Mouse (Mus musculus) testis, adult 2 months (tissue): ENCODE measurements around the gene Spata25. TPM values are rescaled to one million over a fixed set of nuclear protein-coding genes. Genes with fewer than 3 reads are reported as not detected.

Experiments
- H3K27ac ChIP-seq: fragments of 200-500 bp; 2 replicates; pipeline ENCODE4 v1.5.1; 2012; ENCODE audit warnings: low read depth, low read length; ENCODE audit not compliant: control insufficient read depth, insufficient read depth
- H3K27me3 ChIP-seq: fragments of 200-500 bp; 2 replicates; pipeline ENCODE4 v1.6.1; 2012; ENCODE audit warnings: mild to moderate bottlenecking, low read length, moderate library complexity; ENCODE audit not compliant: control insufficient read depth, insufficient read depth
- H3K36me3 ChIP-seq: fragments of 200-500 bp; 2 replicates; pipeline ENCODE4 v1.6.1; 2012; ENCODE audit warnings: mild to moderate bottlenecking, low read length; ENCODE audit not compliant: control insufficient read depth, insufficient read depth
- H3K4me1 ChIP-seq: fragments of 200-500 bp; 2 replicates; pipeline ENCODE4 v1.6.1; 2012; ENCODE audit warnings: low read length; ENCODE audit not compliant: control insufficient read depth, insufficient read depth
- H3K4me3 ChIP-seq: fragments of 200-500 bp; 2 replicates; pipeline ENCODE4 v1.5.1; 2012; ENCODE audit warnings: low read depth, mild to moderate bottlenecking, low read length, moderate library complexity, mixed read lengths; ENCODE audit not compliant: control insufficient read depth
- CTCF ChIP-seq: fragments of 200-500 bp; IDR thresholded peaks from 2 replicates; pipeline ENCODE4 v1.5.1; 2012; ENCODE audit warnings: low read depth, mild to moderate bottlenecking, inconsistent platforms, low read length, moderate library complexity; ENCODE audit not compliant: control insufficient read depth, insufficient read depth, insufficient replicate concordance
- POLR2A ChIP-seq: fragments of 200-500 bp; IDR thresholded peaks from 2 replicates; pipeline ENCODE4 v1.6.1; 2012; ENCODE audit warnings: low read depth, mild to moderate bottlenecking, inconsistent platforms, low read length, moderate library complexity; ENCODE audit not compliant: control insufficient read depth
- polyA plus RNA-seq: library from polyadenylated mRNA; depleted of rRNA; stranded (reverse); fragments of >200 nt; gene quantifications from 2 replicates; pipeline ENCODE4 v1.2.3, GENCODE M21; 2012; rRNA removed

Gene Spata25
- polyA plus RNA-seq, 1 experiment: 154 TPM

DNA sequence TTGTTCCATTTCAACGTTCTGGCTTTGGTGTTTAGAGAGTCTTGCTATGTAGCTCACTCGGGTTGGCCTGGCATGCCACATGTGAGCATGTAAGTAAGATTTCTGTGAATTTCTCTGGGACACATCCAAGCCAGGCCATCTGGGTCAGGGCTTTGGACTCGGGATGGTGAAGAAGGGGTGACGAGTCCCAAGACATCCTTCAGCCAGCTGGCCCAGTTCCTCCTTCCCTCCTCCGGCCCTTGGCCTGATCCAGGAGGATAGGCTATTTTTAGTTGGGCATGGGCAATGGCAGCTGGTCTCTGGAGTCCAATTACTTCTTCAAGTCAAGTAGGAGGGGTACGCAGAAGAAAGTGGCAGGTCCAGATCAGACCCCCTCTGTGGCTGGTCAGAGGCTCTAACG is 49.5 kb downstream of the Spata25 start:
- Histone ChIP-seq H3K27me3 (no peaks in the 10 kb centered on the region), H3K4me1 (peaks cover 5% of the 10 kb centered on the region), H3K27ac (no peak overlapping the region), H3K4me3 (no peak overlapping the region), H3K36me3 (no peaks in the 10 kb centered on the region)
- TF ChIP-seq POLR2A: no peak
- TF ChIP-seq CTCF: no peak

DNA sequence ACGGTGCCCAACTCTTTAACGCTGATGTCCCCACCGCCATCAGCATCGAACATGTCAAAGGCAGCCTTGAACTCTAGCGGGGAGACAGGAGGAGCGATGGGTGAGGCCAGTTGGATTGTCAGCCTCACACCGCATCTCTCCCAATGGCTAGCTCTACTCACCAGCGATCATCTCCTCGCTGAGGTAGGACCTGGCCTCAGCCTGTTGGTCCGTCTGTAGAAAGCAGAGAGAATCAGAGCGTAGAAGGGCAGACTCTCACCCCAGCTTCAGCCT is 50.4 kb downstream of the Spata25 start:
- TF ChIP-seq POLR2A (no peak), CTCF (no peak)
- Histone ChIP-seq H3K4me3 (no peak overlapping the region), H3K36me3 (no peaks in the 10 kb centered on the region), H3K4me1 (peaks cover 5% of the 10 kb centered on the region), H3K27me3 (no peaks in the 10 kb centered on the region), H3K27ac (no peak overlapping the region)

DNA sequence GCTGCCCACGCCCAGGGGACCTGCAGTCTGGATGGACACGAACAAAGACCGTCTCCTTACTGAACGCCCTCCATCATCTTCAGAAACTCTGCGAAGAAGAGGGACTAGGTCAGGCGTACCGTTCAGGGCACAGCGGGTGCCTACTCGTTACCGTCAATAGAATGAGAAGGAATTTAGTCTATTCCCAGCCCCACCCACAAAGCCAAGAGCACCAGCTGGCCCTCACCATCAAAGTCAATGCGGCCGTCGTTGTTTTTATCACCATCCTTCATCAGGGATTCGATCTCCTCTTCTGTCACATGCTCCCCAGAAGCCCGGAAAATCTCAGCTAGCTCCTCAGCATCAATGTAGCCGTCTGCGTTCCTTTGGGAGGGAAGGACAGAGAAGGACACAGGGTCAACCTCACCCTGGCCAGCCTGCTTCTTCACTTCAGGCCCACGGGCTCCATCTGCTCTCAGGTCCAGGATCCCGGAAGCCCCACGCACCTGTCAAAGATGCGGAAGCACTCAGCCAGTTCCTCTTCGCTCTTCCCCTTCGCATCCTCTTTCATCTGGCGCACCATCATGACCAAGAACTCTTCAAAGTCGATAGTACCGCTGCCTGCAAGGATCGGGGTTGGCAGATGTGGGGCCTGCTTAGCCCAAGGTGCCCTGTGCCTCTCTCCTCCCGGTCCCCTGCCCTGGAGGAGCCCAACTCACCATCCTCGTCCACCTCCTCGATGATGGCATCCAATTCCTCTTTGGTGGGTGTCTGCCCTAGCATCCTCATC is 50.9 kb downstream of the Spata25 start:
- H3K27ac ChIP-seq: no peak overlapping the region
- H3K4me3 ChIP-seq: no peak overlapping the region
- TF ChIP-seq CTCF (no peak), POLR2A (no peak)
- no peaks in the 10 kb centered on the region for H3K36me3 ChIP-seq
- H3K4me1 ChIP-seq: peaks cover 5% of the 10 kb centered on the region
- no peaks in the 10 kb centered on the region for H3K27me3 ChIP-seq

DNA sequence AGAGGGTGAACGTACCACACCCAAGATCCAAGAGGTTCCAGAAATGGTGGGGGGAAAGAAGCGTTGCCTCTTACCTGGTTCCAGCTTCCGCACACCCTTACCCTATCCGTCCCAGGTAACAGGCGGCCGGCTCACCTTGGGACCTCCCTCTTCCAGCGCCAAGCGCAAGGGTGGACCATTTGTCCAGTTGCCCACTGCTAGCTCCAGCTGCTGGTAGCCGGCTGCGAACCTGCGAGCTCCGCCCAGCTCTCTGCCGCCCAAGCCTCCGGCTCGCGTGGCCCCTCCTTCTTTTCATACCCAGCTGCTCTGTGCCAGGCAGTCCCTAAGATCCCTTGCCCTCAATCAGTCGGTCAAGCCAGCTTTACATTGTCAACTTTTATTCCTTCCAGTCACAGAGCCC is 51.5 kb downstream of the Spata25 start:
- TF ChIP-seq POLR2A (no peak), CTCF (no peak)
- H3K36me3 ChIP-seq: peaks cover 1% of the 10 kb centered on the region

More for the DNA sequence above, 51.5 kb downstream of the Spata25 start:
- no peak overlapping the region for H3K27ac ChIP-seq
- no peak overlapping the region for H3K4me3 ChIP-seq
- H3K4me1 ChIP-seq: peaks cover 5% of the 10 kb centered on the region
- H3K27me3 ChIP-seq: no peaks in the 10 kb centered on the region

Other genes starting within 250 kb of the Spata25 start
- gene Wfdc6a, start 243.1 kb downstream of the Spata25 start, polyA plus RNA-seq: 23.9 and 25.0 TPM in 2 replicates
- 52.4 and 70.8 TPM in 2 replicates for gene Eppin, start 234.9 kb downstream of the Spata25 start, polyA plus RNA-seq
- gene Wfdc6b, start 215.0 kb downstream of the Spata25 start, polyA plus RNA-seq: 2.4 and 17.5 TPM in 2 replicates
- 3.8 and 15.4 TPM in 2 replicates for gene Wfdc8, start 214.9 kb downstream of the Spata25 start, polyA plus RNA-seq
- 0.12 and 33.5 TPM in 2 replicates for gene Wfdc16, start 189.7 kb downstream of the Spata25 start, polyA plus RNA-seq
- 163 and 447 TPM in 2 replicates for gene Wfdc10, start 172.5 kb downstream of the Spata25 start, polyA plus RNA-seq
- gene Wfdc9, start 172.0 kb downstream of the Spata25 start, polyA plus RNA-seq: 0.48 and 29.2 TPM in 2 replicates
- 0.20 TPM in 1 of 2 replicates, not detected in the other for gene Wfdc11, start 154.4 kb downstream of the Spata25 start, polyA plus RNA-seq
- 0.32 and 36.5 TPM in 2 replicates for gene Wfdc13, start 143.4 kb downstream of the Spata25 start, polyA plus RNA-seq
- not detected in 2 replicates for gene Spint4, start 130.0 kb downstream of the Spata25 start, polyA plus RNA-seq
- 0.69 and 0.93 TPM in 2 replicates for gene Spint5, start 113.2 kb downstream of the Spata25 start, polyA plus RNA-seq
- 118 and 120 TPM in 2 replicates for gene Wfdc3, start 82.6 kb downstream of the Spata25 start, polyA plus RNA-seq
- 32.4 and 43.1 TPM in 2 replicates for gene Dnttip1, start 82.6 kb downstream of the Spata25 start, polyA plus RNA-seq
- gene Ube2c, start 58.6 kb downstream of the Spata25 start, polyA plus RNA-seq: 57.7 and 60.0 TPM in 2 replicates
- gene Tnnc2, start 48.6 kb downstream of the Spata25 start, polyA plus RNA-seq: 0.89 and 5.6 TPM in 2 replicates
- 9.7 and 11.9 TPM in 2 replicates for gene Snx21, start 42.7 kb downstream of the Spata25 start, polyA plus RNA-seq
- 45.6 and 47.9 TPM in 2 replicates for gene Acot8, start 23.7 kb downstream of the Spata25 start, polyA plus RNA-seq
- 18.0 and 19.5 TPM in 2 replicates for gene Zswim3, start 23.4 kb downstream of the Spata25 start, polyA plus RNA-seq
- 25.3 and 26.0 TPM in 2 replicates for gene Zswim1, start 5.9 kb downstream of the Spata25 start, polyA plus RNA-seq
- 22.7 and 25.9 TPM in 2 replicates for gene Ctsa, start 4.3 kb upstream of the Spata25 start, polyA plus RNA-seq
- 1.2 and 1.3 TPM in 2 replicates for gene Neurl2, start 4.9 kb upstream of the Spata25 start, polyA plus RNA-seq
- 18.0 and 23.7 TPM in 2 replicates for gene Pltp, start 29.2 kb upstream of the Spata25 start, polyA plus RNA-seq
- 17.0 and 19.3 TPM in 2 replicates for gene Pcif1, start 50.8 kb upstream of the Spata25 start, polyA plus RNA-seq
- gene Zfp335, start 83.2 kb upstream of the Spata25 start, polyA plus RNA-seq: 9.8 and 10.6 TPM in 2 replicates
- 0.37 and 0.61 TPM in 2 replicates for gene Mmp9, start 112.2 kb upstream of the Spata25 start, polyA plus RNA-seq
- 15.9 and 16.6 TPM in 2 replicates for gene Slc12a5, start 132.3 kb upstream of the Spata25 start, polyA plus RNA-seq
- 37.0 and 40.3 TPM in 2 replicates for gene Ncoa5, start 206.3 kb upstream of the Spata25 start, polyA plus RNA-seq
- gene Cd40, start 227.1 kb upstream of the Spata25 start, polyA plus RNA-seq: 0.54 and 0.99 TPM in 2 replicates